Mouse (Mus musculus) activated CD4-positive, CD25-positive, alpha-beta regulatory T cell, adult 4 months (primary cell): ENCODE results near the gene Sirpa. TPM values are rescaled to one million over a fixed set of nuclear protein-coding genes. Genes with fewer than 3 reads are reported as not detected.

Source experiments
- ATAC-seq: one replicate; pipeline ENCODE4 v1.8.0; 2017
- polyA plus RNA-seq, 2 experiments: library from polyadenylated mRNA; unstranded; fragments of 100-300 nt; shearing (Covaris generic); gene quantifications; one replicate each; pipeline ENCODE4 v1.2.1; 2017

The Sirpa gene
- under 1 TPM in 1 of 2 experiments, not detected in 1; 0.16 TPM for polyA plus RNA-seq

DNA sequence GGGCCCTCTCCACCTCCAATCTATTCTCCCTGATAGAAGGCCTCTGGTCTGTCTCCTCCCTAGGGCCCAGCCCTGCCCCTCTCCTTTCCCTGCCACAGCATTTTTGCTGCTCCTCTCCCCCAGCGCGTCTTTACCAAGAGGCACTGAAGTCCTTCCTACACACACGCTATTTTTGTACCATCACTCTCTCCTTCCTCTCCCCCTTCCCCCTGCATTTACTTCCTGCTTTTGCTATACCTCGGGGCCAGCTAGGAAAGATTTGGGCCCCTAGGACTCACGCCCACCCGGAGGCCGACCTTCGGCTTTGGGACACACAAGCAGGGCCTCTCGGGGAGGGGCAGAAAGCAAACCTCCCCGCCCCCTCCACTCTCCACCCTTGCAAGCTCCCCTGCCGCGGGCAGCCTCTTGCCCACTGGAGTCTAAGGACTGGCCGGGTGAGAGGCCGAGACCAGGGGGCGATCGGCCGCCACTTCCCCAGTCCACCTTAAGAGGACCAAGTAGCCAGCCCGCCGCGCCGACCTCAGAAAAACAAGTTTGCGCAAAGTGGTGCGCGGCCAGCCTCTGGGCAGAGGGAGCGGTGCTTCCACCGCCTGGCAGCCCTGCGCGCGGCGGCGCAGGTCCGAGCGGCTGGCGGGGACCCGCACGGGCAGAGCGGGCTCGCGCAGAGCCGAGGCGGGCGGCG lies at the start of gene Sirpa:
Sirpa (plus strand) TSS at position 377 of the 682 bp plus-strand sequence.
- ATAC-seq: no peak

DNA sequence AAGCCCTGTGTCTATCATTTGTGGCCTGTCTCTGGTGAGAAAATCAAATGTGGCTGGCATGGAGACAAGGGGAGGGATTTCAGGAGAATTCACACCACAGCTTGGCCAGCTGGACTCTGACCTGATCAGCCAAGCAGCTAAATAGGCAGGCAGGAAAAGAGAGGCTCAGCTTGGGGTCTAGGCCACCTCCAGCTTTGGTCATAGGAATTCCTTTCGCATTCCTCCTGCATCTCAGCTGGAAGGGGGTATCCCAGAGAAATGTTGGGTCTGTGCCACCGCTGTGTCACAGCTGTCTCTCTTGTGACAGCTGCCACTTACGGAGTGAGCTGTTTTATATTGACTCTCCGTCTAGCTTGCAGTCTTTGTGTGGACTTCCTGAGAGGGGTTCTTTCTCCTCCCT lies 48.2 kb upstream of the Sirpa start:
- no peak for ATAC-seq

DNA sequence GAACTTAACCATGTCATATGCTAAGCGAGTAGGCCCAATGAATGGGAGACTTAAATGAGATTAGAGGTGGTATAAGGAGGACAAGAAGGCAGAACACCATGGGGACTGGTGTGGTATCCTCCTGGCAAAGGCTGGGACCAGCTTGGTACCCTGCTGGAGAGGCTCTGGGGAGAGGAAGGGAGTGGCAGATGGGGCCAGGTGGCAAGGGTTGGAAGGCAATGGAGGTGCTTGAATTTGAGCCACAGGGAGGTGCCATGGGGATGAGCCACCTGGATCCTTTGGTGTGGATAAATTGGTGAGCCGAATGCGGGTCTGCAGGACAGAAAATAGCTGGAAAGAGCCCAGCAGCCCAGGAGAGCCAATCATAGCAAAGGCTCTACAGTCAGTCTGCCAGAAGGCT lies 47.7 kb upstream of the Sirpa start:
- no peak for ATAC-seq

DNA sequence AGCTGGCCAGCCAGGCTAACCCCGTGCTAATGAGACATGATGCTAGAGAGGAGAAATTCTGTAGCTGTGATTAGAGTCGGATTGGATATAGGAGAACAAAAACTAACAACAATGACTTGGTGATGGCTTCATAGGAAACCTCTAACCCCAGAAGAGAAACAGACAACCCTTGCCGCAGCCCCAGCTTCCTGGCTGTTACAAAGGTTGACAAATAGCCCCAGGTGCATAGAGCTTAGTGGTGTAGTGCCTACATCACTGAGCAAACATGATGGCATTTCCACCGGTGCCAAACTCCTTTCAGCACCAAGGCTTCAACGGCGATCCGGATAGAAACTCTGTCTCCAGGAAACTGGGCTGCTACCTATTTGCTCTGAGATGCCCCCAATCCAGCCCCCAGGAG lies 47.0 kb upstream of the Sirpa start:
- no peak for ATAC-seq

DNA sequence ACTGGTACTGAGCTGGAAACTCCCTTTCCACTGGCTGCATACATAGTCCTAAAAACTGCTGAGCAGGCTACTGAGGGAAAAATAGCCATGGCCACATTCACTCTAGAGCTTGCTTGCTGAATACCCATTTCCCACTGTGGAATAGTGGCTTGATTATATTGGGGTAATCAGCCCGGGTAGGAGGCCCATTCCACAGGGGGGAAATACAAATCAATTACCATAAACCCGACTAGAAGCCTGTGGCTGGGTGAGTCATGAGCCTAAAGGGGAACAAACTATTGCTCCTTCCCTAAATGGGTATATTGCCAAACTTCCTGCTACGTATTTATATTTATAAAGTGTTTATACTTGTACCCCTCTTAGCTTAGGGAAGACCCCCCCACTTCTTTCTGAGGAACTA lies 45.9 kb upstream of the Sirpa start:
- ATAC-seq: no peak

DNA sequence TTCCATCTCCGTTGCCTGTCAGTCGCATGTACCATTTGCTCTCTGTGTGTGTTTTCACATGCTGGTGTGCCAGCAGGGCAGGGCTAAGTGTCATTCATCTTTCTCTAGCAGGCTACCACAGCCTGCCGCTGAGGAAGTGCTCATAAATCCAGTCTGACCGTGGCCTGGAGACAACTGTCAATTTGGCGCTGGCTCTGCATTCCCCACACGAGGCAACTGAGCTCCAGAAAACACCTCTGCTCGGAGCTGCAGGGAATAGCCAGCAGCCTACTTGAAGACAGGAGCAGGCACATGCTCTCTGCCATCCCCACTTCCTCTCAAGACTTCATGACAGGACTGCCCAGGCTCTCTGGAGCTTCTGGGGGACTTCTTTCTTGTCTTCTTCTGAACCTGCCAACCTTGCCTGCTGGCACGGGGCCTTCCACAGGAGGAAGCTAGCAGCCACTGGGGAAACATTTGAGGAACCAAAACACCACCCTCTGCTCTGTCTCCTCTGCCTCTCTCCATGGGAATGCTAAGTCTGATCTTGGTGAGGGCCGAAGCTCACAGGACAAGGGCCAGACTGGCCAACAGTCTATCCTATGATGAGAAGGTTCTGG lies 43.0 kb upstream of the Sirpa start:
- no peak for ATAC-seq

DNA sequence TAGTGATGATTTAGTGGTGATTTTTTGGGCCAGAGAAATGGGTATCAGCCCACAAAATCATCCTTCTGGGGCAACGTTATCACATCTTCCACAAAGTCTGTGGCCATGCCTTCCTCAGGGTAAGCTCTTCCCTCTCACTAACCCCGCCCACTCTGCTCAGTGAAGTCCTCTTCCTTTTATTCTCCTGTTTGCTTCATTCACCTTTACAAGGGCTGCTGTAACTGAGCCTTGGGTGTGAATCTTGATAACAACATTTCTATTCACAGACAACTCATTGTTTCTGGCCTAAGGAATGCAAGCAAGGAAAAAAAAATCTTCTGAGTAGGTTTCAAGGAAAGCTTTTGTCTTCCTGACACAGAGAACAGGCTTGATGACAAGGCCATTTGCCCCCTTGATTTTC lies 41.9 kb upstream of the Sirpa start:
- no peak for ATAC-seq

DNA sequence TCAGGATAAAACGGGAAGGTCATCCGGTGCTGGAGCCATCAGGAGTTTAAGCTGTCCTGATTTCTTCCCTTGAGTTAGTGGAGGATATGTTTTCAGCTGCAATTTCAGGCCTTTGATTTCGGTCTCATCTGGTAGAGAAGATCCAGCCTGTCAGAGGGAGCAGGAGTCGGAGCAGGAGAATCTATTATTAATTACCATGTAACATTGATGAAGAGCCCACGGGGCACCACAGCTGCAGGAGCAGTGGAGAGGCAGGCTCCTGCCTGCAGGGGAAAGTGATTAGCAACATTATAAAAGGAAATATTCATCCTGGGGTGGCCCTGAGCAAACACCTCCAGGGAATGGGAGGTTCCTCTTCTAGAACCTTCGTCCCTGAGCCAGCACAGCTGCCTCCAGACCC lies 36.6 kb upstream of the Sirpa start:
- no peak for ATAC-seq

DNA sequence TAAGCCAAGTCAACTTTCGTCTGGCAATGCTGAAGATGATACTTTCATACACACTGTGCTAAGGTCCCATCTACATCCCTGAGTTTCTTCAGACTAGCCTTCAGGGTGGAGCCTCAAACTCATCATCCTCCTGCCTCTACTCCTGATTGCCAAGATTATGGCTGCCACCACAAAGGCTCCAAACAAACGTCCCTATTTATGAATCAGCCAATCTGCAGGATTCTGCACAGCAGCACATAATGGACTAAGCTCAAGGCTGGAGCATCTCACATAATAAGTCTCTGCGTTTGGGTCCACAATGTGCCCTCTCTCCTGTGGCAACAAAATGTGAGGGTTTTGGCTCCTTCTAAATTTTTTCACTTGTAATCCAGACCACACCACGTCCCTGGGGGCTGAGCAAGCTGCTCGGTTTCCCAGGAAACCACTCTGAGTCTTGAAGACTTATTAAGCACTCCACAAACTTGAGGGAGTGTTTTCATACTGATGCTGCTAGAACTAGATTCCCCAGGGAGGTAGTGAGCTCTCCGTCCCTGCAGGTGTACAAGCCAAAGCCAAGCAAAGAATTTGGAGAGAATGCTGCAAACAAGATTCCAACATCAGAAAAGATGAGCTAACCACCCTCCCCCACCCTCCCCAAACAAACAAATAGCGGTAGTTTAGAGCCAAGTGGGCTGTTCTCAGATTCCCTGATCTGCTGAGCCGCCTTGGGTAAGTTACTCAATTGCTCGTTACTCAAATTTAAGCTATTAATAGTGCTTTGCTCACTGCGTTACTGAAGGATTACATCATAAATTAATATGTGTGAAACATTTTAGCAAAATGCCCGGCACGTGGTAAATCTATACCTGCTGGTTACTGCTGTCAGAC lies 34.4 kb upstream of the Sirpa start:
- no peak for ATAC-seq

DNA sequence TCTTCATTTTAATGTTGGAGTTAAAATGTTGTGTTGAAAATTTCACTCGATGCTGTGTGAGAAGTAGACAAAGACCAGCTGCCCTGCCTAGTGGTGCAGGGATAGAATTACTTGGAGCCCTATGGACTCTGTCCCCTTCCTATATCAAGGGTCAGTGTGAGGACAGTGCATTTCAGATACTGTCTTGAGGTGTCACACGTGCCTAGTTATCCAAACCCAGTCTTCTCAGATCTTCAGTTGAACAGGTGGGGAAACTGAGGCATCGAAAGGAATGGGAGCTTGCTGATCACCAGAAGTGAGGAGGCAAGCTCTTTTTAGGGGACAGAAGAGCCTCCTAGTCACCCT lies 33.8 kb upstream of the Sirpa start:
- no peak for ATAC-seq

DNA sequence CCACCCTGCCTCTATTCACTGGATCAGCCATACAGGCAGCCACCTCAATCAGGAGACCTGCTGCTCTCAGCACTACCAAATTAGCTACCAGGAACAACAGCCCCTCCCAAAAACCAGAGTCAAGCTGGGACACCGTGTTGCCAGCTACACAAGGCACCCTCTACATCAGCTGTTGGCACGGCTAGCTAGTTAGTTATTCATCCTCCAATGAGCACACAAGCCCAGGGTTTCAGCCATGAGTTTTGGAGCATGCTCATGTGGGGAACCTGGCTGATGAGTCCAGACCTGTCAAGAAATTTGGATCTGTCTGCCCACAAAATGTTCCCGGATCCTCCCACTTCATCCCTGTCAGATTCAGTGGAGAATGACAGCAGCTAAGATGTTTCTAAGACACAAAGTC lies 30.8 kb upstream of the Sirpa start:
- ATAC-seq: no peak

DNA sequence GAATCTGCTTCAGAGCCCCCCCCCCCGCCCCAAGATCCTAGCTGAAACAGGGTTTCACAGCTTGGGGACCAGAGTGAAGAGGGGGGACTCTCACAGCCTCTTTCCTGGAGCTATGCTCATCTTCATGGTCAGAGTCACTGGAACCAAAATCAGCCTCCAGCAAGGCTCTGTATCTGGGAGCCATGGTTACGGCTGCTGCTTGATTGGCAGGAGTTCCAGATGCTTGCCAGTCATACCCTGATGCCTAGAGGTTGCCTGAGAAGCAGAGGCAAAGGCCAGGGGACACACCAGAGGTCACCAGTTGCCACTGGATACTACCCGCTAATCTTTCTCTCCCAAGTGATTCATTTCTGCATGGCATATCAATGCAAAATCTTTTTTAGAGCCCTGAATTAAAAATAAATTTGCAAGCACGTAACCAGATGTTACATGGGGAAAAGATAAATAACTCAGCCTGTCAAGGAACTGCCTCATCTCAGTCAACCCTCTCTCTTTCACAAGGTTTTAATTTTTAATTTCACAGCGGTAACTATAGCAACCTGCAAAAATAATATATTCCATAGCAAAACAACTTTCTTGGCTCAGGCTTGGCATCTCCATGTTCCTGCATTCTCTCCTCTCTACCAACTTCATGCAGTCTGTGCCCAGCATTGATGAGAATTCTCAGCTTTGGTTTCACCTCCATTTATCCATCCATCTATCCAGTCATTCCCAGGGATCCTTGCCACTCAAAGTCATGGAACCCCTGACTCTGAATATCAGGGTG lies 28.5 kb upstream of the Sirpa start:
- ATAC-seq: no peak

DNA sequence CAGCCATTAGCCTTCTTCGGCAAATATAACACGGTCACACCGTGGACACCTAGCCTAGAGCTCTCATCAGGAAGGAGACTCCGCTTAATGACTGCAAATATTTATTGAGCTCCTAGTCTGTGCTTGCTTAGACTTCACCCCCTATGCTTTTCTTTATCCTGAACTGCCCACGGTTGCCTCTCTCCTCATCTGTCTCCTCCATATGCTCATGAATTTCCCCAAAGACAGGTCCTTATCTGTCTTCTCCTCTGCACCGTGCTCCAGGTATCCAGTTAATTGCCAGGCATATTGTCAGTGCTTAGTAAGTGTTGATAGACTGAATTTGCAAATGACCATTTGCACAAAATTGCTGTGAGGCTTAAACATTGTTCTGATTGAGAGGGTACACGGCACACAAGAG lies 23.5 kb upstream of the Sirpa start:
- ATAC-seq: no peak

DNA sequence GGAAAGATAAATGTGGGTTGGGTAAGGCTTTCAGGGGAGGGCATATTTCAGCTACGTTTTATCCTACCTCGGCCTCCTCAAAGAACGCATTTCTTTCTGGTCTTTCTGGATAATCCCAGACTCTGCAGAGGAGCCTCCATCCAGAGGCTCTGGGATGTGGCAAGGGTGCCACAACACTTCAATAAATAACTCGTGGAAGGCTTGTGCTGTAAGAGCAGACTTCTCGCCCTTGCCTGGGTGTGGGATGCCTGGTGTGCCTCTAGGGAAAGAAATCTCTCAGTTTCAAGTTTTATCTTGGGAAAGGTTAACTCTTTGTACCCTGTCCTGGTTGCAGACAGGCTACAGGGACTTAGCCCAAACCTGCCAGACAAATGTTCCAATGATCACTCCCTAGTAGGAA lies 23.1 kb upstream of the Sirpa start:
- no peak for ATAC-seq

DNA sequence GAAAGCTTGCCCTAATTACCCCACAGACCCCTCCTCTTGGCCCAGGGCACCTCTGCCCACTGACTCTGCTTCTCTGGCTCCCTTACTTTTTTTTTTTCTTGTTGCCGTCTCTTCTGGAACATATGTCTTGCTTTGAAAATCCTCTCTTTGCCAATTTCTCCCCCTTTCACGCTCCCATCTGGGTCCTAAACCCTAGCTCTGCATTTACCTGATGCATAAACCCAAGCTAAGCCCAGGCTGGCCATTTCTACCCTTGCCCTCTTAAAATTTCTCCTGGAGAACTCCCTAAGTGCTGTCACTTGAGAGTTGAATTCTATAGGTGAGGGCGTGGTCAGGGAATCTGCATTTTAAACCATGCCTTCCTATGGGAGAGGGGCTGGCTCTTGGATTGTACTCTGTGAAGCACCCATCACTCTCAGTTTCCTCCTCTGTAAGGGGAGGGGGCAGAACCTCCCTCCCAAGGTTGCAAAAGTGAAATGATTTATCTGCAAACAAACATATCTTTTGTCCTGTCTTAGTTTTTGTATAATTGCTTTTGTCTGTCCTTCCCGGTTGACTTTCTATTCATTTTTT lies 18.8 kb upstream of the Sirpa start:
- ATAC-seq: no peak

DNA sequence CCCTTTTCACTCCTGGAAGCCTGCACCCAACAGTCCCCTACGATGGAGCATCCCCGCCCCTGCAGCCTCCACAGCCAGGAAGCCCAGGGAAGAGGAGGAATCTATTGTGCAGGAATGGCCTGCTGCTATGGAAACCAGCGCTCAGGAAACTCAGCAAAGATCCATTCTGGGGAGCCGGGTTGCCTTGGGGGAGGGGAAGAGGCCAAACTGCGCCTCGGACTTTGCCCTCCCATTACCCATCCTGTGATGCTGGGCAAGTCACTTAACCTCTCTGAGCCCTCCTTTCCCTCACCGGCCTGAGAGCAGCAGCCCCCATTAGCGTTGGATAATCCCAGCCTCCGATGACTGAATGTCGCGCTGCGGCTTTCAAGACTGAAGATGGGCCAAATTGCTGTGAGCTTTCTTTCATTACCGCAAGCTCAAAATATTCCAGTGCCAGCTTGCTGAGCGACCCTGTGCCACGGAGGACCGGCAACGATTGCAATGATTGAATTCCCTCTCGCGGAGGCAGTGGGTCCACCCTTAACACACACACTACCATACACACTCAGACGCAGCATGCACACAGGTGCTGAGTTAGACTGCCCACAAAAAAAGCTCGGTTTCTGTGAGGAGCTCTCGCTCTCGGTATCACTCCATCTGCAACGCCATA lies 18.1 kb upstream of the Sirpa start:
- ATAC-seq: no peak

DNA sequence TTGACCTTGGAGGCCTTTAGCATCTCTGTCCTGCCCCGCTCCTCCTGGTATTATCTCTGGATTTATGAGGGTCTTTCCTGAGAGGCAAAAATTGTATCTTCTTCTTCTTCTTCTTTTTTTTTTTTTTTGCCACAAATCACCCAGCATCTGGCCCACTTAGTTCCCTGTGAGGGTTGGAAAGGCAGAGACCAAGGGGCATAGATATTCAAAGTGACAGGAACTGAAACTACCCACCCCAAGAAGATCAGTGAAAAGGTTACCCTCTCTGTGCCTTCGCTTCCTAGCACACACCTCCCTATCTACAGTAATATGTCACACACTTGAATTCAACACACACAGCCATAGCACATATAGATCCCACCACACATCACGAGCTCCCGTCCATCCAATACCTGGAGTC lies 17.5 kb upstream of the Sirpa start:
- ATAC-seq: no peak

DNA sequence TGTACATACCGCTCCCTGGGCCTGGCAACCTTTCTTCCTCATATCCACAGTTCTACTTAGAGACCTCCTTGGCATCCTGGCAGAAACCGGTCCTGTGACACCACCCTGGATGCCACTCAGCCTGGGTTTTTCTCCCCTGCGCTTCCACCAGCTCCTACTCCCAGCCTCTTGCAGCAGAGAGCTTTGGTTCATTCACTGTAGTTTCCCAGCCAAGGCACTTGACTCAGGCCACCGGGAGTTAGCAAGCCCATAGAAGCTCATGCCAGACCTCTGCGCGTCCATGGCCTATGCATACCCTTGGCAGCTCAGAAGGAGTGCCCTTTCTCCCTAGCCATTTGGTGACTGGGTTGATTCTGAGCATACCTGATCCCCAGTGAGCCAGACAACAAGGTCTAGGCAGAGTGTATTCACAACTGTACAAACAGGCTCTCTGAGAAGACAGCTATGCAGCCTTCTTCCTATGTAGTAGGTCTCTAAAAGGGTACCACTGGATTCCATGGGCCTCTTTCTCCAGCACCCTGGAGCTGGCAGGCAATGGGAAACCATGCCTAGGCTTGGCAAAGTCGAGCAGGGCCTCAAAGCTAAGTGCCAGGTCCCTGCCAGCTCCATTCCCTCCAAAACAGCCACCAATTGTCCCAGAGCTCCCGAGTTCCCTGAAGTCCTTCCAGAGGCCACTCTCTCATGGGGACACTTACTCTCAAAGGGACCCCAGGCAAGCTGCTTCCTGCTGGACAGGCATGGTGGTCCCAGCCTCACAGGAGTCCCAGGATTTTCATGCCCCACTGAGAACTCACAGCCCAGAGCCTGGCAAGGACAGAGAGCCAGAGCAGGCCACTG lies 15.8 kb upstream of the Sirpa start:
- no peak for ATAC-seq

DNA sequence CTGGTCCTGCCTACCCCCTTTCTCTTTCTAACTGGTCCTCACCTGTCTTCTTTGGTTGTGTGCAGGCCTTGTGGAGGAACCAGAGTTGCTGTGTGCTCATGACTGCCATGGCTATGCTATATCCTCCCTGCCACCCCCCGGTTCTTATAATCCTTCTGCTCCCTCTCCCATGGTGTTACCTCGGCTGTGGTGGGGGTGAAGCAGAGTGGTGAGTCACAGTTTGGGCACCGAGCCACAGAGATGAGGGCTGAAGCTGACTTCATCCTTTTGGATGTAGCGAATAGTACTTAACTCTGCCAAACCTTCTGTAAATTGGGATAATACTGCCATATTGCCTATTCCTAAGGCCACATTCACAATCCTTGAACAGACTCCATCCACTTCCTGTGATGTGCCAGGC lies 12.0 kb upstream of the Sirpa start:
- ATAC-seq: no peak

DNA sequence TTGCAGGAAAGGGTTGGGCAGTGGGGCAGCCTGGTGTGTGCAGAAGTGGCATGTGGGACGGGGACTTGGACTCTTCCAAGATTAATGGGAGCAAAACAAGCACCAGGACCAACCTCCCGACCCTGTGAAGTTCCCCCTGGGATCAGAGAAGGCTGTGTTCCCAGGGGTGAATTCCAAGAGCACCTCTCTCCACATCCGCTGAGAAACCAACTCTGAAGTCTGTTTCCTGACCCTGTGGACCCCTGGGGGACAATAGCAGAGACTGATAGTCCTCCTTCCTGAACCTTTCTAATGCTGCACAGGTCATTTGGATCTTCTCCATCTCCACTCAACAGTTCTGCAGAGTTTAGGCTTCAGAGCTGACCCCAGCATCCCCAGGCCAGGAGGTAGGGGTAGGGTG lies 10.8 kb upstream of the Sirpa start:
- ATAC-seq: no peak

DNA sequence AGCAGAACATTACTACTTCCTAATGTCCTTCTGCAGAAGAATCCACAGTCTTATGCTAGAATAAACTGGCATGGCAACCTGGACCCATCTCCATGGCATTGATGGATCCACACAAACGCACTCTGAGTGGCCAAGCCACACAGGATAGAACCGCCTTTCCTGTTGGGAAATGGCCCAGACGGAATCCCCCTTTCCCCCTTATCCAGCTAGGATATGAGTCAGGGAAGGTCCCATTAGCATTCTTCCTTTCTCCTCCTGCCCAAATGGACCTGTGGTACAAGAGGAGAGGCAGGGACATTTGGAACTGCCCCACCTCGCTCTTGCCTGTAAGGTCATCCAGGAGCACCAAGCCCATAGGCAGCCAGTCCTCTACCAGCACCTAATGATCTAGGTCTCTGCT lies 10.4 kb upstream of the Sirpa start:
- no peak for ATAC-seq
